Mouse (Mus musculus) left cerebral cortex, adult 8-10 months (tissue): ENCODE measurements around the gene Col28a1. TPM values are rescaled to one million over a fixed set of nuclear protein-coding genes. Genes with fewer than 3 reads are reported as not detected.

Source experiments
- DNase-seq, 2 experiments: peaks; one replicate each; pipeline ENCODE4 v3.0.0; 2022; ENCODE audit warnings: low spot score in 2 of 2
- total RNA-seq, 4 experiments: library from RNA; stranded (reverse); gene quantifications; 2 replicates each; pipeline ENCODE4 v1.2.4; 2022

Col28a1 gene
- under 1 TPM; 0.39 to 0.62 (median 0.56) TPM for total RNA-seq

GRCm38 (mm10) chr6:8192517-8192916 lies at the start of gene Col28a1:
Gene Col28a1 (minus strand): TSS chr6:8192617.
- DNase-seq = no peak

GRCm38 (mm10) chr6:8228596-8228995 lies 36.2 kb upstream of the Col28a1 start:
- no peak for DNase-seq

- no peak for DNase-seq
Observed at GRCm38 (mm10) chr6:8227035-8227434, 34.6 kb upstream of the Col28a1 start.

GRCm38 (mm10) chr6:8210661-8211060 lies 18.2 kb upstream of the Col28a1 start:
- no peak for DNase-seq

GRCm38 (mm10) chr6:8209866-8210186 lies 17.4 kb upstream of the Col28a1 start:
- no peak for DNase-seq

- DNase-seq = peak; percentile 65 to 77
Observed at GRCm38 (mm10) chr6:8209047-8209865, 16.8 kb upstream of the Col28a1 start, which contains the start of gene Mios. Gene Mios (plus strand): TSS chr6:8209222.

GRCm38 (mm10) chr6:8189917-8190316 lies 2.5 kb downstream of the Col28a1 start:
- no peak for DNase-seq

- DNase-seq = no peak
Observed at GRCm38 (mm10) chr6:8188599-8189233, 3.7 kb downstream of the Col28a1 start.

- peak in 1 of 2 experiments; percentile 18 for DNase-seq
Observed at GRCm38 (mm10) chr6:8178397-8178941, 13.9 kb downstream of the Col28a1 start.

GRCm38 (mm10) chr6:8176116-8176515 lies 16.3 kb downstream of the Col28a1 start:
- no peak for DNase-seq

- no peak for DNase-seq
Observed at GRCm38 (mm10) chr6:8175346-8175745, 17.1 kb downstream of the Col28a1 start.

GRCm38 (mm10) chr6:8174062-8174461 lies 18.4 kb downstream of the Col28a1 start:
- no peak for DNase-seq

GRCm38 (mm10) chr6:8172101-8172500 lies 20.3 kb downstream of the Col28a1 start:
- no peak for DNase-seq

- DNase-seq = no peak
Observed at GRCm38 (mm10) chr6:8164741-8165140, 27.7 kb downstream of the Col28a1 start.

GRCm38 (mm10) chr6:8160001-8160400 lies 32.4 kb downstream of the Col28a1 start:
- no peak for DNase-seq

GRCm38 (mm10) chr6:8157121-8157520 lies 35.3 kb downstream of the Col28a1 start:
- DNase-seq = no peak

GRCm38 (mm10) chr6:8152551-8153361 lies 39.7 kb downstream of the Col28a1 start:
- no peak for DNase-seq

- no peak for DNase-seq
Observed at GRCm38 (mm10) chr6:8148916-8149315, 43.5 kb downstream of the Col28a1 start.

GRCm38 (mm10) chr6:8141881-8142280 lies 50.5 kb downstream of the Col28a1 start:
- no peak for DNase-seq

- DNase-seq = no peak
Observed at GRCm38 (mm10) chr6:8130149-8130548, 62.3 kb downstream of the Col28a1 start.

- DNase-seq = peak in 1 of 2 experiments; percentile 22
Observed at GRCm38 (mm10) chr6:8128164-8128563, 64.3 kb downstream of the Col28a1 start.

GRCm38 (mm10) chr6:8126545-8126944 lies 65.9 kb downstream of the Col28a1 start:
- DNase-seq = no peak
